In genomic region chr5:74612713-74613112, GRCm38 (mm10) we compare ENCODE assay signal across 21 mouse cellular contexts.
"Had no signal": no experiment of that assay in that cellular context is flagged by ENCODE, and none has a peak within 500 bp of the region (broad histone marks: within the 10 kb centered on the region; RNA-seq: fewer than 3 reads in every experiment).

No protein-coding gene starts in this region.

- DNase-seq: forebrain, postnatal 0 days; gastrocnemius, postnatal 14 days; gastrocnemius, postnatal 36 days; heart, adult 2 months; heart, postnatal 10 days; kidney, adult 11 months; kidney, adult 2 months; kidney, adult 9 months; kidney, postnatal 14 days; kidney, postnatal 36 days; layer of hippocampus, adult 9-11 months; layer of hippocampus, postnatal 36 days; left cerebral cortex, postnatal 4 days had no signal

- H3K36me3 ChIP-seq: forebrain, embryonic 15.5 days; heart, embryonic 12.5 days; hindbrain, embryonic 13.5 days; hindbrain, embryonic 15.5 days; kidney, embryonic 15.5 days; limb, embryonic 13.5 days had no signal

- ATAC-seq: forebrain, embryonic 15.5 days; forebrain, postnatal 0 days; hindbrain, postnatal 0 days had no signal

- H3K4me2 ChIP-seq: forebrain, embryonic 15.5 days; hindbrain, embryonic 13.5 days; hindbrain, embryonic 15.5 days; kidney, embryonic 15.5 days had no signal

- H3K4me3 ChIP-seq: forebrain, embryonic 15.5 days; heart, embryonic 12.5 days; hindbrain, embryonic 13.5 days; hindbrain, embryonic 15.5 days; kidney, embryonic 15.5 days; limb, embryonic 13.5 days had no signal

- H3K9ac ChIP-seq: forebrain, embryonic 15.5 days; forebrain, postnatal 0 days; heart, embryonic 12.5 days; hindbrain, embryonic 13.5 days; hindbrain, embryonic 15.5 days; kidney, embryonic 15.5 days; limb, embryonic 13.5 days had no signal

- H3K9me3 ChIP-seq: forebrain, embryonic 15.5 days; heart, embryonic 12.5 days; hindbrain, embryonic 13.5 days; hindbrain, embryonic 15.5 days; kidney, embryonic 15.5 days; limb, embryonic 13.5 days had no signal

- H3K4me1 ChIP-seq: hindbrain, embryonic 13.5 days; hindbrain, embryonic 15.5 days; kidney, embryonic 15.5 days had no signal

- H3K27ac ChIP-seq: forebrain, embryonic 15.5 days; heart, adult 2 months; hindbrain, embryonic 13.5 days; hindbrain, embryonic 15.5 days; hindbrain, postnatal 0 days; kidney, embryonic 15.5 days; kidney, postnatal 0 days had no signal

- H3K27me3 ChIP-seq: forebrain, embryonic 15.5 days; hindbrain, embryonic 13.5 days; hindbrain, embryonic 15.5 days; kidney, embryonic 15.5 days; limb, embryonic 13.5 days had no signal
